Mouse (Mus musculus): ENCODE data around the gene Tapbpl.

Tapbpl gene

DNA sequence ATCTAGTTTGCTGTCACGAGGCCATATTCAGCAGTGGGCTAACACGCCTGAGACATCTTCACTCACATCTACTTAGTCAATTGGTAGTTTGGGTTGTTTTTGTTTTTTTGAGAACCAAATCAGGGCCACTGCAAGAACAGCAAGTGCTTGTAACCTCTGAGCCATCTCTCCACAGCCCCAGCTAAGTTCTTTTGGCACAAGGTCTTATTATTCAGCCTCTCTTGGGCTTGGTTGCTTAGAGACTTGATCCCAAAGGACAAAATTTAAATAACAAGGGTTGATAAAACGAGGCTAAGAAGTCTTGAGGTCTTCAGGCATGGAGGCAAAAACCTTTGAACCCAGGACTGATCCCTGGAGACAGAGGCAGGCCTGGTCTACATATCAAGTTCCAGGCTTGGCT lies 35.4 kb downstream of the Tapbpl start:
- DNase-seq (ENCODE audit: low spot score in 2 of 2) = no peak

DNA sequence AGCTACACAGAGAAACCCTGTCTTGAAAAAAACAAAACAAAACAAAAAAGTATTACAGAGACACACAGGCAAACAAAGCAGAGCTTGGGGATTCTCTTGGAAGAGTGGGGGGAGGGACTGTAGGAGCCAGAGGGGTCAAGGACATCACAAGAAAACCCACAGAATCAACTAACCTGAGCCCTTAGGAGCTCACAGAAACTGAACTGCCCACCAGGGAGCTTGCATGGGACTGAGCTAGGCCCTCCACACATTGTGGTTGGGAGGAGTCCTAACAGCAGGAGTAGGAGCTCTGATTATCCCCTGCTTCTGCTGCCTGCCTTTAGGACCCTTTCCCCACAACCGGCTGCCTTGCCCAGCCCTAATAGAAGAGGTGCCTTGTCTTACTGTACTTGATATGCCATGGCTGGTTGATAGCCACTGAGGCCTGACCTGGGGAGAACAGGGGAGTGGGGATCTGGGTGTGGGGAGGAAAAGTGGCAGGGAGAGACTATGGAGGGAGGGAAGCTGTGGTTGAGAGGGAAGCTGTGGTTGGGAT lies 36.1 kb downstream of the Tapbpl start:
- DNase-seq (ENCODE audit: low spot score in 2 of 2) = no peak

DNA sequence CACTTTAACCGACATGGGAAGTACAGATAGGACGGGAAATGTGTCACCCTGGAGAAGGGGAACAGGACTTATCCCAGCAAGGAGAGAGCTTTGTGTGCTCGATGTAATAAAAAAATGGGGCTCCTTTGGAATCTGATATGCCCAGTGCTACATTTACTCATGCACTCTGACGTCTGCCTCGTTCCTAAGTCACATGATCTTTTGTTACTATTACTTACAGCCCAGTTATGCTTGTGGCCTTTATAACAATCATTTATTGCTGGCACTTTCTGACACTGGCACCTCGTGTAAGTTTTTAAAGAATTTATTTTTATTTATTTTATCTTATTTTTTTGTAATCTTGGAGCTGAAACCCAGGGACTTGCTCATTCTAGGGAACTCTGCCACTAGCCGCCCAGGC lies 38.3 kb downstream of the Tapbpl start:
- no peak for DNase-seq (ENCODE audit: low spot score in 2 of 2)

DNA sequence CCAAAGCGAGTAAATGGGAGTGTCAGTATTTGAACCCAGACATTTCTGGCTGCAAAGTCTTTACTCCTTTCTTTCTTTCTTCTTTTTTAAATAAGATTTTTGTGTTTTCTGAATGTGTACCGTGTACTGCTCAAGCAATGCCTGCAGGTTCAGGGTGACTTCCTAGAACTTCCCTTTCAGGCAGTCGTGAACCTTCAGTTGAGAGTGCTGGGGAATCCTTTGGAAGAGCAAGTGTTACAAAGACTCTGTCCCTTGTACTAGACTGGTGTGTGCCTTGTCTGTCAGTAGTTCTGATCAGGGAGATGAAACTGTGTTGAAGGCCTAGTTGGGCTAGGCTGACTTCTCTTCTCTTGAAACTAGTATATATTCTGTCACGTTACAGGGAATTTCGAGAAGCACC lies 38.8 kb downstream of the Tapbpl start:
- no peak for DNase-seq (ENCODE audit: low spot score in 2 of 2)

DNA sequence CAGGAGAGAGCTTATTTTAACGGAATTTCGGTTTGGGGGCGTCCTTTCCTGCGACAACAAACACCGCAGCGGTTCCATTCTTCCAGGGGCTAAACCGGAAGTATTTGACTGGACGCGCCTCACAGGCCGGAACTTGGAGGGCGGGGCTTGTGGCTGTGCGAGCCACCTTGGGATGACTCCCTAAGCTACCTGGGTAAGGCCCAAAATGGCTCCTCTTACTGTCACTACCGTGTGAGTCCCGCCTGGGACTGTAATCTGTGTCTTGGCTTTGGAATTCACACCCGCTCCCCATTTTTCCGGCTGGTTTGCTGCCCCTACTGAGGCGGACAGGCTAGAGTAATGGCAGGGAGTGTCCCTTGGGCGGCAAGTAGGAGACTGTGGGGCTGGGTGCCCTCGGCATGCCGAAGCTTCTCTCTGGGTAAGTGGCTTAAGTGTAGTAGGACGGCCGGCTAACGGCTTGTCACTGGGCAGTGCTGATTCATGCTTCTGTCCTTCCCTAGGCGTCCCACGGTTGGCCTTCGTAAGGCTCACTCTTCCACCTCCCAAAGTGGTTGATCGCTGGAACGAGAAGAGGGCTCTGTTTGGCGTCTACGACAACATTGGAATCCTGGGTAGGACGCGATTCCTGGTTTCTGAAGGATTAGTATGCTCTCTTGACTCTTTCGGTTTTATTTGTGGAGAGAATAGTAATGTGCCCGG lies 39.5 kb downstream of the Tapbpl start:
- DNase-seq (ENCODE audit: low spot score in 2 of 2) = peak; percentile 88

DNA sequence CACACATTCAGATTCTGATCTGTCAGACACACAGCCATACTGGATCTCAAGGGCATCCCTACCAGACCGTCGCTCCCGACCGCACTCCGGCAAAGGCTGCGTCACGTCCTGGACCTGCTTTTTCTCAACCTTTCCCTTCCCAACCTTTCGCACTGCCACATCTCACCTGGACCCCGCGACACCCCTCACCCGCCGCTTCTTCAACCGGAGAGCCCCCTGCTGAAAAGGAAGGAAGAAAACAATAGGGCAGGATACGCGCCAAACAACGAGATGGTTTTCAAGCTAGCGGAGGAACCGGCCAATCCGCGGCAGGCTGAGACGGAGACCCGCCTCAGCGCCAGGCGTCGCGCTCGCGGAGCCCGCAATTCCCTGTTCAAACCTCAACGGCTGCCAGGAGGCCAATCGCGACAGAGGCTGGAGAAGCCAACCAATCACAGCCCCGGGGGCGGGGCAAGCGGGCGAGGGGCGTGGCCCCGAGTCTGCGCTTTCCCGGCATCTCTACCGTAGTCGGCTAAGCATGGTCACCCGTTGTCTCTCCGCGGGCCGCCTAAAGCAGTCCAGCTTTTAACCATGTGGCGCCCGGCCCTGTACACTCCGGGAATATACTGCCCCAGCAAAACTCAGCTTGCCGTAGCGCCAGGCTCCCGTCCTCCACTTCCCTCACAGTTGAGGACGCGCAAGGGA lies 40.2 kb downstream of the Tapbpl start, which contains the start of the genes Ncapd2 and Mrpl51:
Gene Ncapd2, minus strand, starts transcription at position 370 of the 684 bp plus-strand sequence.
Gene Mrpl51, plus strand, starts transcription at position 470 of the 684 bp plus-strand sequence.
- peak; percentile 96 to 97 for DNase-seq (ENCODE audit: low spot score in 2 of 2)

DNA sequence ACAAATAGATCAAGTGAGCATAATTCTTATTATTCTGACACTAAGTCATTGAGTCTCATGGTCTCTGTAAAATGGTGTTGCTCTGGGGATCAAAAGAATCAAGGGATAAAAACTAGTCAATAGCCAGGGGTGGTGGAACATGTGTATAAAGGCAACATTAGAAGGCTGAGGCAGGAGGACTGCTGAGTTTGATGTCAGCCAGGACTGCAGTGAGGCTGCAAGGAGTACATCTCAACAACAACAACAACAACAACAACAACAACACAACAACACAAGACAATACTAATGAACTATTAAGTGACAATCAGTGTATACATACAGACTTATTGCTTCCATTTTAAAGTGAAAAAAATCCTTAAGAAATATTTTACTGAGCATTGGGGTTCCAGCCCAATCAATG lies 40.8 kb downstream of the Tapbpl start:
- DNase-seq (ENCODE audit: low spot score in 2 of 2) = no peak

DNA sequence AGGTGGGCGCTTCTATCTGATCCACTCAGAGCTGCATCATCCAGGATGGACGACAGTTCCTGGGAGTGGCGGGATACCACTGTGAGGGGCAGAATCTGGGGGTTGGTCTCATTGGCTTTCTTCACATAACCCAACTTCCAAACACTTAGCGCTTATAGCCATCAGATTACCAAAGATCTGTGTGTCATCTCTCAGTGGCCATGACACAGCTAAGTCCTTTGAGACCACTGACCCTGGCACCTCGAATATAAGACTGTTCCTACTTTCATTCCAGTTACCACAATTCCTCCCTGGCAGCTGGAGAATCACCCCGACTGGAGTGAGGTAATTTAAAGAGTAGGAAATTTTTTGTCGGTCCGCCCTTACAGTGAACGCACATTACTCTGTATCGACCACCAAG lies 45.5 kb downstream of the Tapbpl start:
- no peak for DNase-seq (ENCODE audit: low spot score in 2 of 2)

DNA sequence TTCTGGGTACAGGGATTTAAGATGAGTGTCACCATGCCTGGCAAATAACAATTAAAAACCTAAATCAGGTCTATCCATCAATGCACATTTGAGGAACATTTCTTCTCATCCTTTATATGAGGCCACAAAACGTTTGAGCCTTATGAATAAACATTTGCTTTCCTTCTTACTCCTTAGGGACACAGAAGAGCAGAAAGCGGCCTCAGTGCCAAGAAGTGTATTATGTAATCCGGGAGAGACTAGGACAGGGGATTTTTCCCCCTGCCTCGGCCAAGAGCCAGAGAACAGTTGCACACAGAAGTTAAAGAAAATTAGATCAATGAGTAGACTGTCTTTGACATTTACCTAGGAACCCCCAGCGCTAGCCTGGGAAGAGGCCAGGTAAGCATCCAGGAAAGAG lies 49.5 kb downstream of the Tapbpl start:
- no peak for DNase-seq (ENCODE audit: low spot score in 2 of 2)

DNA sequence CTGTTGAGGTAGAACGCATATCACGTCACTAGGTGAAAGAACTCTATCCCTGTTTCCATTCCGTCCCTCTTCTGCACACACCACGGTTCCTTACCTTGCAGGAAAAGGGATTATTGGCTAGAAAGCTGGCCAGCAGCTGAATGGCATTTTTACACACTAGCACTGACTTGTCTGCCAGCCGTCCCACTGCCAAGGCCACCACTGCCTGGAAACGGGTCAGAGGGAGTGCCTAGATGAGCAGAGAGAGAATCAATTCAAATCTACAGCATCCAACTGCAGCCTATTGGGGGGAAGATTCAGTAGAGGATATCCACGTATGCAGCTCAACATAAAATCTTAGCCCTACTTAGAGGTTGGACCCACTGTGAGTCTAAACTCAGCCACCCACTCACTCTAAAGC lies 52.1 kb downstream of the Tapbpl start:
- DNase-seq (ENCODE audit: low spot score in 2 of 2) = no peak

DNA sequence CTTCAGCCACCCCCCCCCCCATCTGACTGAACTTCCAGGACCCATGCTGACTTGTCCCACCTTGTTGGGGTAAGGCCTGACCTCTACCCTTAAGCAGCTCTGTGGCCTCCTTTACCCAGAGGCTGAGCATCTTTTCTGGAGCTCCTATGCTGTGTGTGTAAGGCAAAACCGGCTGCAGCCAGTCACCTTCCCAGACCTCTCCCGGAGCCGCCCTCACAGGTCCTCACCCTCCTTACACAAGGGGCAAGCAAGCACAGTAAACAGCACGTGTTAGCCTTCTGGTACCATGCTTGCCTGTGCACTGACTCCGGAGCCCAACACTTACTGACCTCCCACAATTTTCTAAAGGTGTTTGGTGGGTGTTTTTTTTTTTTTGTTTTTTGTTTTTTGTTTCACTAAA lies 56.2 kb downstream of the Tapbpl start:
- no peak for DNase-seq (ENCODE audit: low spot score in 2 of 2)
